Mouse (Mus musculus) midbrain, embryonic 11.5 days (tissue): ENCODE measurements at regions not wholly inside any gene's neighbourhood (a gene's known extent, or its start where the extent isn't known, plus 50 kb on each side); places are given as distances from the start of the nearest gene placed in this dataset.

Experiments used
- ATAC-seq: fragments of 200-750 bp; cut with Nextera tagmentation; 2 replicates; pipeline ENCODE4 v1.8.0; 2017; ENCODE audit warnings: moderate TSS enrichment, moderate library complexity; ENCODE audit not compliant: low FRiP score
- DNase-seq: peaks from one replicate; pipeline ENCODE4 v3.0.0; 2015; ENCODE audit warnings: low spot score; ENCODE audit errors: missing footprints
- H3K27ac ChIP-seq: fragments of 300-500 bp; sonication (generic); 2 replicates; pipeline ENCODE4 v1.5.1; 2014; ENCODE audit warnings: low read depth, low read length
- H3K27me3 ChIP-seq: fragments of 300-500 bp; sonication (generic); 2 replicates; pipeline ENCODE4 v1.6.1; 2014; ENCODE audit warnings: mild to moderate bottlenecking, low read length, moderate library complexity, mixed read lengths; ENCODE audit not compliant: control insufficient read depth, insufficient read depth
- H3K36me3 ChIP-seq: fragments of 300-500 bp; sonication (generic); 2 replicates; pipeline ENCODE4 v1.6.1; 2014; ENCODE audit warnings: mild to moderate bottlenecking, low read length, moderate library complexity, mixed read lengths; ENCODE audit not compliant: control insufficient read depth, insufficient read depth
- H3K4me1 ChIP-seq: fragments of 300-500 bp; sonication (generic); 2 replicates; pipeline ENCODE4 v1.6.1; 2014; ENCODE audit warnings: low read length; ENCODE audit not compliant: control insufficient read depth, insufficient read depth
- H3K4me2 ChIP-seq: fragments of 300-500 bp; sonication (generic); 2 replicates; pipeline ENCODE4 v1.6.1; 2014; ENCODE audit warnings: mild to moderate bottlenecking, moderate library complexity
- H3K4me3 ChIP-seq: fragments of 300-500 bp; sonication (generic); 2 replicates; pipeline ENCODE4 v1.5.1; 2014; ENCODE audit warnings: low read depth, low read length
- H3K9ac ChIP-seq: fragments of 300-500 bp; sonication (generic); 2 replicates; pipeline ENCODE4 v1.6.1; 2014; ENCODE audit warnings: low read length
- H3K9me3 ChIP-seq: fragments of 300-500 bp; sonication (generic); 2 replicates; pipeline ENCODE4 v1.6.1; 2016; ENCODE audit warnings: low read length; ENCODE audit not compliant: control insufficient read depth
- WGBS: fragments of 180-500 bp; shearing (Covaris S2); extraction: QIAGEN DNeasy Blood & Tissue Kit; methylation state at CpG from one replicate; pipeline ENCODE4 v1.1.7; 2014; 5-methylcytosine and 5-hydroxymethylcytosine counted together

- Histone ChIP-seq H3K4me3 (no peak overlapping the region), H3K36me3 (no peaks in the 10 kb centered on the region), H3K27me3 (no peaks in the 10 kb centered on the region), H3K27ac (no peak overlapping the region), H3K4me1 (no peaks in the 10 kb centered on the region), H3K4me2 (no peak overlapping the region), H3K9ac (no peak overlapping the region), H3K9me3 (no peaks in the 10 kb centered on the region; the same call in 1 of the 2 replicates)
- no peak for ATAC-seq
- DNase-seq = no peak
These were observed 874.8 kb downstream of the Adgrl2 start for GRCm38 (mm10) chr3:148115576-148115975.

- H3K36me3 ChIP-seq = no peaks in the 10 kb centered on the region
- H3K4me3 ChIP-seq = no peak overlapping the region
- H3K4me1 ChIP-seq = no peaks in the 10 kb centered on the region
- no peak overlapping the region for H3K9ac ChIP-seq
- no peak overlapping the region for H3K4me2 ChIP-seq
- no peak for DNase-seq
- ATAC-seq = no peak
- WGBS = 86% methylated on average over 3 of the region's 3 CpGs
- no peaks in the 10 kb centered on the region for H3K9me3 ChIP-seq
- no peaks in the 10 kb centered on the region for H3K27me3 ChIP-seq
- no peak overlapping the region for H3K27ac ChIP-seq
These were observed 878.2 kb downstream of the Adgrl2 start for GRCm38 (mm10) chr3:148112204-148112603.

GRCm38 (mm10) chr3:148107031-148107430 lies 883.3 kb downstream of the Adgrl2 start:
- Histone ChIP-seq H3K9ac (no peak overlapping the region), H3K4me2 (no peak overlapping the region), H3K27ac (no peak overlapping the region), H3K9me3 (no peaks in the 10 kb centered on the region), H3K4me1 (no peaks in the 10 kb centered on the region), H3K36me3 (no peaks in the 10 kb centered on the region), H3K4me3 (no peak overlapping the region), H3K27me3 (no peaks in the 10 kb centered on the region)
- no peak for ATAC-seq
- 56% methylated on average over 1 of the region's 1 CpGs for WGBS
- no peak for DNase-seq

GRCm38 (mm10) chr3:148093930-148094329 lies 896.4 kb downstream of the Adgrl2 start:
- Histone ChIP-seq H3K4me1 (no peaks in the 10 kb centered on the region), H3K9ac (no peak overlapping the region), H3K36me3 (no peaks in the 10 kb centered on the region), H3K9me3 (no peaks in the 10 kb centered on the region), H3K4me3 (no peak overlapping the region), H3K27me3 (no peaks in the 10 kb centered on the region), H3K27ac (no peak overlapping the region), H3K4me2 (no peak overlapping the region)
- no peak for ATAC-seq
- DNase-seq = no peak
- WGBS = 82% methylated on average over 4 of the region's 4 CpGs

- Histone ChIP-seq H3K27me3 (no peaks in the 10 kb centered on the region), H3K36me3 (no peaks in the 10 kb centered on the region), H3K27ac (no peak overlapping the region), H3K9me3 (no peaks in the 10 kb centered on the region), H3K9ac (no peak overlapping the region), H3K4me1 (no peaks in the 10 kb centered on the region), H3K4me2 (no peak overlapping the region), H3K4me3 (no peak overlapping the region)
- ATAC-seq (no peak), DNase-seq (no peak)
- WGBS = 53% methylated on average over 2 of the region's 2 CpGs
These were observed 914.5 kb downstream of the Adgrl2 start for GRCm38 (mm10) chr3:148075841-148076240.

- Histone ChIP-seq H3K4me1 (no peaks in the 10 kb centered on the region), H3K9ac (no peak overlapping the region), H3K36me3 (no peaks in the 10 kb centered on the region), H3K4me3 (no peak overlapping the region), H3K9me3 (no peaks in the 10 kb centered on the region), H3K27me3 (no peaks in the 10 kb centered on the region), H3K27ac (no peak overlapping the region), H3K4me2 (no peak overlapping the region)
- WGBS = 94% methylated on average over 6 of the region's 6 CpGs
- no peak for ATAC-seq
- no peak for DNase-seq
These were observed 923.7 kb downstream of the Adgrl2 start for GRCm38 (mm10) chr3:148066701-148067100.

- WGBS = 88% methylated on average over 4 of the region's 4 CpGs
- no peak overlapping the region for H3K27ac ChIP-seq
- DNase-seq = no peak
- no peaks in the 10 kb centered on the region for H3K36me3 ChIP-seq
- H3K9me3 ChIP-seq = no peaks in the 10 kb centered on the region
- no peaks in the 10 kb centered on the region for H3K27me3 ChIP-seq
- ATAC-seq = no peak
- no peak overlapping the region for H3K4me3 ChIP-seq
- no peak overlapping the region for H3K4me2 ChIP-seq
- H3K9ac ChIP-seq = no peak overlapping the region
- no peaks in the 10 kb centered on the region for H3K4me1 ChIP-seq
These were observed 934.3 kb downstream of the Adgrl2 start for GRCm38 (mm10) chr3:148056074-148056473.

- WGBS = 67% methylated on average over 5 of the region's 5 CpGs
- H3K36me3 ChIP-seq = no peaks in the 10 kb centered on the region
- DNase-seq (peak; percentile 62), ATAC-seq (no peak)
- no peaks in the 10 kb centered on the region for H3K27me3 ChIP-seq
- H3K27ac ChIP-seq = no peak overlapping the region
- no peaks in the 10 kb centered on the region for H3K4me1 ChIP-seq
- no peak overlapping the region for H3K4me2 ChIP-seq
- H3K9ac ChIP-seq = no peak overlapping the region
- H3K9me3 ChIP-seq = no peaks in the 10 kb centered on the region
- H3K4me3 ChIP-seq = no peak overlapping the region
These were observed 937.8 kb downstream of the Adgrl2 start for GRCm38 (mm10) chr3:148052516-148052915.

- H3K9me3 ChIP-seq = no peaks in the 10 kb centered on the region
- no peaks in the 10 kb centered on the region for H3K36me3 ChIP-seq
- H3K27me3 ChIP-seq = no peaks in the 10 kb centered on the region
- no peak for ATAC-seq
- 88% methylated on average over 2 of the region's 2 CpGs for WGBS
- no peak overlapping the region for H3K9ac ChIP-seq
- no peaks in the 10 kb centered on the region for H3K4me1 ChIP-seq
- peak; percentile 57 for DNase-seq
- no peak overlapping the region for H3K4me2 ChIP-seq
- H3K4me3 ChIP-seq = no peak overlapping the region
- no peak overlapping the region for H3K27ac ChIP-seq
These were observed 942.1 kb downstream of the Adgrl2 start for GRCm38 (mm10) chr3:148048247-148048646.

- WGBS = 77% methylated on average over 6 of the region's 6 CpGs
- H3K9me3 ChIP-seq = no peaks in the 10 kb centered on the region
- H3K4me1 ChIP-seq = no peaks in the 10 kb centered on the region
- DNase-seq (no peak), ATAC-seq (no peak)
- H3K9ac ChIP-seq = no peak overlapping the region
- no peak overlapping the region for H3K4me2 ChIP-seq
- no peaks in the 10 kb centered on the region for H3K36me3 ChIP-seq
- H3K4me3 ChIP-seq = no peak overlapping the region
- H3K27ac ChIP-seq = no peak overlapping the region
- H3K27me3 ChIP-seq = no peaks in the 10 kb centered on the region
These were observed 957.8 kb downstream of the Adgrl2 start for GRCm38 (mm10) chr3:148032532-148032931.
